Mouse (Mus musculus) heart, adult 11 months (tissue): ENCODE results near the gene St6galnac5.
"Not testable (repeated sequence)": the region's sequence is repeated elsewhere in the genome, so short reads cannot be mapped to it uniquely, and the experiment has no call there.

Experiments used
- DNase-seq: peaks from one replicate; pipeline ENCODE4 v3.0.0; 2022

St6galnac5 gene

DNA sequence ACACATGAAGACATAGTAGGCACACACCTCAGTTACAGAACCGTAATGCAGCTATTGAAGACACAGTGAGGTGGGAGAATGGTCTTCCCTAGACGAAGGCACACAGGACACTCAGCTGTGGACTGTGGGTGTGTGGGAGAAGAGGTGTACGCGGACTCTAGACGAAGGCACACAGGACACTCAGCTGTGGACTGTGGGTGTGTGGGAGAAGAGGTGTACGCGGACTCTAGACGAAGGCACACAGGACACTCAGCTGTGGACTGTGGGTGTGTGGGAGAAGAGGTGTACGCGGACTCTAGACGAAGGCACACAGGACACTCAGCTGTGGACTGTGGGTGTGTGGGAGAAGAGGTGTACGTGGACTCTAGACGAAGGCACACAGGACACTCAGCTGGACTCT lies 197.7 kb downstream of the St6galnac5 start:
- not testable (repeated sequence) for DNase-seq

GRCm38 (mm10) chr3:152783792-152784191 lies 198.3 kb downstream of the St6galnac5 start:
- peak; percentile 89 for DNase-seq

- peak; percentile 11 for DNase-seq
Observed at GRCm38 (mm10) chr3:152779819-152780218, 202.2 kb downstream of the St6galnac5 start.

- peak; percentile 65 for DNase-seq
Observed at GRCm38 (mm10) chr3:152776872-152777540, 205.0 kb downstream of the St6galnac5 start.

DNA sequence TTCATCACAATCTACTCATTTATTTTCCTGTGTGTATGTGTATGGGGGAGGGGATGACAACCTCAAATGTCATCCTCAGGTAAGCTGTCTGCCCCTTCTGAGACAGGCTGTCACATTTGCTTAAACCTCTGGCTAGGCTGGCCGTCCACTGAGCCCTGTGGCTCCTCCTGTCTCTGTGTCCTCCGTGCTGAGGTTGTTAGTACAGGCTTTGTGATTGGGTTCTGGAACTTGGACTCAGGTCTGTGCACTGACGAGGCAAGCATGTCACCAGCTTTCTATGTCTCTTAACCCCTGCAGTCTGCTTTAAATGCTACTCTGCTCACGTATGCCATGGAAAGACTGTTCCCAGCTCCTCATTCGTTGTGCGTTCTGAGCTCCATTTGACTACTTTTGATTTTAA lies 205.7 kb downstream of the St6galnac5 start:
- DNase-seq: peak; percentile 50

DNA sequence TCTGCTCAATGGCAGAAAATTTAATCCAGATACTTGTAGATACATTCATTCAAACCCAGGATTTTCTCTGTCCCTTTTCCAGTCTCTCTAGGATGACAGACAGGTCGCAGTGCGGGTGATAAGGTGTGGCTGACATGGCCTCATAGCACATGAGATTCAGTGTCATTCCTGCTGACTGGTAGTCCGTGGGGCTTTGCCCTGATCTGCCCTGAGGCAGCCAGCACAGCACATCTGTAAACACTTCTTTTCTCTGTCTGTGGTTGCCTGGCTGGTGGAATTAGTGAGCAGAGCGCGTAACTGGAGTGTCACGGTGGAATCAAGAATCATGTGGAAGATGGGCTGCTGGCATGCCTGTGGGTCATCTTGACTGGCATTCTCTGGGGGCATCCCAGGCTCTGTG lies 212.0 kb downstream of the St6galnac5 start:
- no peak for DNase-seq

GRCm38 (mm10) chr3:152767485-152767884 lies 214.6 kb downstream of the St6galnac5 start:
- no peak for DNase-seq
